Mouse (Mus musculus) ES-E14 (cell line): ENCODE results near the gene Sema3f.

Experiments used
- CHD2 ChIP-seq: IDR thresholded peaks from 2 replicates; pipeline ENCODE4 v1.6.1; 2014; ENCODE audit warnings: mild to moderate bottlenecking, low read depth, low read length, inconsistent platforms
- HCFC1 ChIP-seq: IDR thresholded peaks from 2 replicates; pipeline ENCODE4 v1.6.1; 2012; ENCODE audit warnings: low read length, inconsistent platforms, borderline replicate concordance; ENCODE audit not compliant: insufficient read depth
- MAFK ChIP-seq: IDR thresholded peaks from 2 replicates; pipeline ENCODE4 v1.6.1; 2014; ENCODE audit warnings: mild to moderate bottlenecking, low read depth, low read length, inconsistent platforms; ENCODE audit not compliant: insufficient read depth
- ZC3H11A ChIP-seq: IDR thresholded peaks from 2 replicates; pipeline ENCODE4 v1.6.1; 2012; ENCODE audit warnings: low read depth, mild to moderate bottlenecking, inconsistent platforms, low read length, borderline replicate concordance
- ZNF384 ChIP-seq: IDR thresholded peaks from 2 replicates; pipeline ENCODE4 v1.6.1; 2012; ENCODE audit warnings: low read depth, low read length, inconsistent platforms

DNA sequence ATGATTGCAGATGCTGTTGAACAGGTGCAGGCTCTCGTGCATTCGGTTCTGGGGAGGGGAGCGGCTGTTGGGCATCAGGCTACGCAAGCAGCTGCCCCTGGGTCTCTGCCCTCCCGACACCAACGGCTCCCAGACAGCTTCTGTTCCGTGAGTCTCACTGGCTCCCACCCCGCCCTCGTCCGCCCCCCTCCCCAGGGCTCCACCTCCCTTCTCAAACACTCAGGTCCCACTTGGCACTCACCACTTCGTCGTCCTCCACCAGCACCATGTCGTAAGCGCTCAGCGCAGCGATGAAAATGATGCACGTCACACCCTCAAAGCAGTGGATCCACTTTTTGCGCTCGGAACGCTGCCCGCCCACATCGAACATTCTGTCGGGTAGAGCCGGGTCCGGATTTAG, 34.0 kb downstream of the Sema3f start:
- TF ChIP-seq ZC3H11A = no peak
- no peak for TF ChIP-seq MAFK
- no peak for TF ChIP-seq HCFC1
- no peak for TF ChIP-seq CHD2
- TF ChIP-seq ZNF384 = no peak
